Mouse (Mus musculus): ENCODE measurements around the gene 1700022I11Rik. TPM values are rescaled to one million over a fixed set of nuclear protein-coding genes. Genes with fewer than 3 reads are reported as not detected.
A peak's percentile ranks its signal among the peaks of the same experiment; 100 is the strongest.

Gene 1700022I11Rik
- polyA plus RNA-seq, 1 experiment, result not detected

DNA sequence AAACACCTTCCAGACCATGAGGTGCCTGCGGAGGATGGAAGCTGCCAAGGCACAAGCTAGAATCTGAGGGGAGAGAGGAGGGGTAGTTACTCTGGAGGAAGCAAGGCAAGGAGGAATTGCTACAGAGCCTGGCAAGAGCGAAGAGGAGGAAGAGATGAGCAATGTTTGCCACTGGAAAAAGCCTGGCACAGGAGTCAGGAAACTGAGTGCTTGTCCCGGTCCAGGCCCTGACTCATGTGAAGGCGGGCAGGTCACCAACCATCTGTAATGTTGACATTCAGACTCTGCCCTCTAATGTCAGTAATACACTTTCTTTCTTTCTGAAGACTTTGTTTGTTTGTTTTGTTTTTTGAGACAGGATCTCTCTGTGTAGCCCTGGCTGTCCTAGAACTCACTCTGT is 48.8 kb downstream of the 1700022I11Rik start:
- 85% methylated on average over 4 of the region's 4 CpGs for WGBS
- no peak for DNase-seq
- Histone ChIP-seq H3K4me1 (ENCODE audit: control insufficient read depth, insufficient read depth, low read length) (no peaks in the 10 kb centered on the region), H3K27ac (ENCODE audit: insufficient read depth, low read depth, low read length) (no peak overlapping the region), H3K4me3 (ENCODE audit: insufficient read depth, low read depth, low read length) (no peak overlapping the region), H3K36me3 (ENCODE audit: control insufficient read depth, insufficient read depth, low read length) (peaks cover 1% of the 10 kb centered on the region; the same call in 1 of the 2 replicates), H3K27me3 (replicated peaks; ENCODE audit: control insufficient read depth, insufficient read depth, low read length) (no peaks in the 10 kb centered on the region)
- TF ChIP-seq CTCF (conservative IDR thresholded peaks at IDR 0.05; ENCODE audit: insufficient read depth, insufficient read length, low read depth, low read length) (no peak), POLR2A (IDR thresholded peaks at IDR 0.05; ENCODE audit: low read depth, low read length) (no peak)

DNA sequence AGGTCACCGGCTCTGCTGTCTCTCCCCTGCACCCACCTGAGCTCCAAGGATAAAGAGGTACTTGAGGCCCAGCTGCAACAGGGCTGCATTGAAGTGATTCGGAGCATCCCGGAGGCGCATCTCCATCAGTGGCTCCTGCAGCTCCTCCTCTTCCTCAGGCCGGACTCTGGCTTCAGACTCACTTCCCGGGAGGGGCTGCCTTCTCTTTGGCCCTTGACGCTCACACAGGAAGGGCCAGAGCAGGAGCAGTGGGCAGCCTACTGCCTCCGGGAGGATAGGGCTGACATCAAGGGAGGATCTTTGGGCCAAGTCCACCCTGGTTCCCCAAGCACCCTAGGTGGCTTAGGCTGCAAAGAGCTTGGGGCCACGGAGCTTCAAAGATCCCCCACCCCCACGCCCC is 49.8 kb downstream of the 1700022I11Rik start:
- H3K4me3 ChIP-seq (ENCODE audit: insufficient read depth, low read depth, low read length), result no peak overlapping the region
- no peak for TF ChIP-seq CTCF (conservative IDR thresholded peaks at IDR 0.05; ENCODE audit: insufficient read depth, insufficient read length, low read depth, low read length)
- TF ChIP-seq POLR2A (IDR thresholded peaks at IDR 0.05; ENCODE audit: low read depth, low read length), result no peak
- no peaks in the 10 kb centered on the region for H3K27me3 ChIP-seq (replicated peaks; ENCODE audit: control insufficient read depth, insufficient read depth, low read length)
- no peak overlapping the region for H3K27ac ChIP-seq (ENCODE audit: insufficient read depth, low read depth, low read length)
- H3K36me3 ChIP-seq (ENCODE audit: control insufficient read depth, insufficient read depth, low read length), result peaks cover 1% of the 10 kb centered on the region; the same call in 1 of the 2 replicates
- no peaks in the 10 kb centered on the region for H3K4me1 ChIP-seq (ENCODE audit: control insufficient read depth, insufficient read depth, low read length)
- no peak for DNase-seq
- 85% methylated on average over 10 of the region's 10 CpGs for WGBS

DNA sequence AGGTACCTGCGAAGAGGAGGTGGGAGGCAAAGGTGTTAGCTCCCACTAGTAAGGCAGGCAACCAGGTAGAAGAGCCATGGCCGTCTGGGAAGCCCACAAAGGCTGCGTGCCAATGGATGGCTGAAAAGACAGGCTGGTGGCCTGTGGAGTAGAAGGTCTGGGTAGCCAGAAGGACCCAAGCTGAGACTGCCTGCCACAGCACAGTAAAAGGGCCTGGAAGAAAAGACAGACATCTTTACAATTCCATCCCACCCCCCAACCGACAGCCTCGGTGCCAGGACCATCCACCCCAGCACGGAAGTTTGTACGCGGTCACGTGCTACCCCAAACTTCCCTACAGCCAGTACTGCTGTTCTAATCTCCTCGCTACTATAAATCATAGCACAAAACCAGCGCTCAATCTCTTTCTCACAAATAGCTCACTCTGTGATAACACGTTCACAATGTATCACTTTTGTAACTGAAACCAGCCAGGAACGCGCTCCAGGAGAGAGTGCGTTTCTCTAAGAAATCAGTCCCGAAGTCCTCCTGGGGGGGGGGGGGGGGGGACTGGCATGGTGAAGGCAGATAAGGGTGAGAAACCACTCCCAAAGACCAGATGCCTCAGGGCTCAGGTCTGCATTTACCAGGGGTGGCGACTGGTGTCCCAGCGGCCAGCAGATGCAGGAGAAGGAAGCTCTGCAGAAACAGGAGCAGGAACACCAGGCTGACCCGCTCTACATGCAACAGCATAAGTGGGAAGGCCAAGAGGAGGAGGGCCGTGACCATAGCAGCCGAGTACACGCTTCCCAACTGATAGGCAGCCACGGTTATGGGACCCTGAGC is 50.4 kb downstream of the 1700022I11Rik start:
- Histone ChIP-seq H3K27me3 (replicated peaks; ENCODE audit: control insufficient read depth, insufficient read depth, low read length) (no peaks in the 10 kb centered on the region), H3K27ac (ENCODE audit: insufficient read depth, low read depth, low read length) (no peak overlapping the region), H3K4me1 (ENCODE audit: control insufficient read depth, insufficient read depth, low read length) (peaks cover 5% of the 10 kb centered on the region), H3K4me3 (ENCODE audit: insufficient read depth, low read depth, low read length) (no peak overlapping the region), H3K36me3 (ENCODE audit: control insufficient read depth, insufficient read depth, low read length) (peaks cover 1% of the 10 kb centered on the region; the same call in 1 of the 2 replicates)
- no peak for DNase-seq
- 91% methylated on average over 23 of the region's 23 CpGs for WGBS
- TF ChIP-seq POLR2A (IDR thresholded peaks at IDR 0.05; ENCODE audit: low read depth, low read length), result no peak
- no peak for TF ChIP-seq CTCF (conservative IDR thresholded peaks at IDR 0.05; ENCODE audit: insufficient read depth, insufficient read length, low read depth, low read length)

DNA sequence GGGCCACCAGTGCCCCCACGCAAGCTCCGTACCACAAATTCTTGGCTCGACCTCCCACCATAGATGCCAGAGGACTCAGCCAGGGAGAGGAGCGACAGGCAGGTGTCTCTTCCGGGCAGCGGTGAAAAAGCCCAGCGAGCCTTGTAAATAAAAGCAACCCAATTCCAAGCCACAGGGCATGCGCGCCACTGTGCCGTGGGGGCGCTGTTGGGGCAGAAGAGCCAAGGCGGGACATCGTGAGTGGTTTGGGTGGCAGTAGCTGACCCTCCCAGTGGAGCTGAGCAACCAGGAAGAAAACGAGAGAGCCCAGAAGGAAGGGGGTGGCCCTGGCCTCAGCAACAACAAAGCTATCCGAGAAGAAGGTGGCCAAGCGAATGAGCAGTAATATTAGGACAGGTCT is 51.5 kb downstream of the 1700022I11Rik start:
- TF ChIP-seq CTCF (conservative IDR thresholded peaks at IDR 0.05; ENCODE audit: insufficient read depth, insufficient read length, low read depth, low read length), result no peak
- TF ChIP-seq POLR2A (IDR thresholded peaks at IDR 0.05; ENCODE audit: low read depth, low read length), result no peak
- 89% methylated on average over 16 of the region's 16 CpGs for WGBS
- Histone ChIP-seq H3K27ac (ENCODE audit: insufficient read depth, low read depth, low read length) (no peak overlapping the region), H3K4me1 (ENCODE audit: control insufficient read depth, insufficient read depth, low read length) (peaks cover 8% of the 10 kb centered on the region), H3K4me3 (ENCODE audit: insufficient read depth, low read depth, low read length) (no peak overlapping the region), H3K27me3 (replicated peaks; ENCODE audit: control insufficient read depth, insufficient read depth, low read length) (no peaks in the 10 kb centered on the region), H3K36me3 (ENCODE audit: control insufficient read depth, insufficient read depth, low read length) (peaks cover 1% of the 10 kb centered on the region; the same call in 1 of the 2 replicates)
- no peak for DNase-seq

DNA sequence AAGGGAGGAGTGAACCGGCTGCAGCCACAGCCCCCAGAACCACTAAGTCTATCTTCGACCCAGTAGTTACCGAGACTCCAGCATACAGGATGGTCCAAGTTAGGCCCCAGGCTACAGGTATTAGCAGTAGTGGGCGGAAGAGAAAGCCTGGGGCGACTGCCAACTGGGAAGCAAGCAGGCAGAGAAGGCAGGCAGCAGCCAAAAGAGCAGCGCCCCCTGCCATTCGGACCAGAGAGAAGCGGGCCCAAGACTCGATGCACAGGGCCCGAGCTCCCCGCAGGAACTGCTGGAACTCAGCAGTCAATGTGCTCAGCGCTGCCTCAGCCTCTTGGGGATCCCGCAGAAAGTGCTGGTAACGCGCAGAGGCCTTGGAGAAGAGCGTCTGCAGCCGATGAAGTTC is 51.9 kb downstream of the 1700022I11Rik start:
- peaks cover 8% of the 10 kb centered on the region for H3K4me1 ChIP-seq (ENCODE audit: control insufficient read depth, insufficient read depth, low read length)
- H3K4me3 ChIP-seq (ENCODE audit: insufficient read depth, low read depth, low read length), result no peak overlapping the region
- H3K27ac ChIP-seq (ENCODE audit: insufficient read depth, low read depth, low read length), result no peak overlapping the region
- H3K27me3 ChIP-seq (replicated peaks; ENCODE audit: control insufficient read depth, insufficient read depth, low read length), result no peaks in the 10 kb centered on the region
- H3K36me3 ChIP-seq (ENCODE audit: control insufficient read depth, insufficient read depth, low read length), result peaks cover 1% of the 10 kb centered on the region; the same call in 1 of the 2 replicates
- 86% methylated on average over 17 of the region's 17 CpGs for WGBS
- no peak for TF ChIP-seq CTCF (conservative IDR thresholded peaks at IDR 0.05; ENCODE audit: insufficient read depth, insufficient read length, low read depth, low read length)
- no peak for TF ChIP-seq POLR2A (IDR thresholded peaks at IDR 0.05; ENCODE audit: low read depth, low read length)
- DNase-seq, result no peak

DNA sequence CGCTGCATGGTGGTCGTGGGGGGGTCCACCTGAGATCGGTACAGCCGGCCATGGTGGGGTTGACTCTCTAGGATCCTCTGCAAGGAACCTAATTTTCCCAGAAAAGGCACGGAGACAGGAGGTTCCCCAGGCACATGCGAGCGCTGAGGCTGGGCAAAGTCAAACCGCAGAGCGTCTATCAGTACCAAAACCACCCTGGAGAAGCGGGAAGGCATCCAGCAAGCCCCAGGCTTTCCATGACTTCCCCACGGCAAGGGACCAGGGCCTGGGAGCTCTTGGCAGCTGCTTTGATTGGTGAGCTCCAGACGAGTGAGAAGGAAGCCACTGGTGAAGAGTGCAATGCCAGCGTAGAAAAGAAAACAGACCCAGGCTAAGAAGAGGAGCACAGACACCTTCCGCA is 55.3 kb downstream of the 1700022I11Rik start:
- Histone ChIP-seq H3K36me3 (ENCODE audit: control insufficient read depth, insufficient read depth, low read length) (no peaks in the 10 kb centered on the region), H3K4me3 (ENCODE audit: insufficient read depth, low read depth, low read length) (peak overlapping the region; percentile 84), H3K27me3 (replicated peaks; ENCODE audit: control insufficient read depth, insufficient read depth, low read length) (no peaks in the 10 kb centered on the region), H3K4me1 (ENCODE audit: control insufficient read depth, insufficient read depth, low read length) (peaks cover 8% of the 10 kb centered on the region), H3K27ac (ENCODE audit: insufficient read depth, low read depth, low read length) (peak overlapping the region; percentile 6; the same call in 1 of the 2 replicates)
- TF ChIP-seq POLR2A (IDR thresholded peaks at IDR 0.05; ENCODE audit: low read depth, low read length) (no peak), CTCF (conservative IDR thresholded peaks at IDR 0.05; ENCODE audit: insufficient read depth, insufficient read length, low read depth, low read length) (no peak)
- 68% methylated on average over 14 of the region's 14 CpGs for WGBS
- no peak for DNase-seq
